ENCODE assay signal across 18 mouse cellular contexts in the genomic region with DNA sequence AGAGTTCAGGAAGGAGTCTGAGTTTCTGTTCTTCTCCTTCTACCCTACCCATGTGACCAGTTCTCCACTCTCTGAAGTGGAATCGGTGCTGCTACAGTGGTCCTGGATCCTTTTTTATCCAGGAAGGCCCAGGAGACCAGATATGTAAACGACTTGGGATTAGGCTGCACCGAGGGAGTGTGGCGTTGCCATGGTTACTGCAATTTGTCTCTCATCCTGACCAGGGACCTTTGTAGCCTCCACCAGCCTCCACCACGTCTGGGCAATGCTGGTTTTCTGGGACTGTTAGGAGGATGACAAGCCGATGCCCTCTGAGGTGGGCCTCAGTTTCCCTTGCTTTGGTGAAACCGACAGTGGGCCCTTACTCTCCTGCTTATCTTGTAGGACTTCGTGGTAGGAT. TPM values are rescaled to one million over a fixed set of nuclear protein-coding genes. Genes with fewer than 3 reads are reported as not detected.
DNase-seq lines count a peak whose midpoint lies in the region; ATAC-seq and TF ChIP-seq lines count a peak whose summit lies in the region.
"Had no signal": no experiment of that assay in that cellular context is flagged by ENCODE, and none has a peak within 500 bp of the region (broad histone marks: within the 10 kb centered on the region; RNA-seq: fewer than 3 reads in every experiment).

No protein-coding gene starts in this region.

- H3K9me3 ChIP-seq in hindbrain, embryonic 14.5 days (ENCODE audit: control insufficient read depth, low read length), result no peaks in the 10 kb centered on the region
- no peaks in the 10 kb centered on the region for H3K9me3 ChIP-seq in hindbrain, embryonic 13.5 days
- no peaks in the 10 kb centered on the region for H3K9me3 ChIP-seq in forebrain, embryonic 15.5 days
- H3K9me3 ChIP-seq in neural tube, embryonic 13.5 days, result no peaks in the 10 kb centered on the region
- no peaks in the 10 kb centered on the region for H3K9me3 ChIP-seq in embryonic facial prominence, embryonic 10.5 days
- H3K9me3 ChIP-seq: heart, embryonic 13.5 days; limb, embryonic 10.5 days had no signal

- ATAC-seq in hindbrain, embryonic 14.5 days (ENCODE audit: low FRiP score), result no peak
- ATAC-seq in hindbrain, embryonic 13.5 days (ENCODE audit: low FRiP score), result no peak
- 0 out of 2 replicates have a peak, but pooled peaks have one; percentile 17 for ATAC-seq in forebrain, embryonic 15.5 days (replicated peaks)
- no peak for ATAC-seq in neural tube, embryonic 13.5 days (ENCODE audit: low read depth)
- ATAC-seq: intestine, postnatal 0 days had no signal

- no peak overlapping the region for H3K4me3 ChIP-seq in hindbrain, embryonic 14.5 days (replicated peaks; ENCODE audit: low read length)
- H3K4me3 ChIP-seq in hindbrain, embryonic 13.5 days, result no peak overlapping the region
- H3K4me3 ChIP-seq in forebrain, embryonic 15.5 days, result no peak overlapping the region
- H3K4me3 ChIP-seq in neural tube, embryonic 13.5 days, result no peak overlapping the region
- no peak overlapping the region for H3K4me3 ChIP-seq in embryonic facial prominence, embryonic 10.5 days
- H3K4me3 ChIP-seq: heart, embryonic 13.5 days; left cerebral cortex, adult 2 months; limb, embryonic 10.5 days had no signal

- DNase-seq in hindbrain, embryonic 14.5 days (ENCODE audit: low spot score), result peak; percentile 36
- DNase-seq in brain, embryonic 14.5 days (ENCODE audit: low read depth), result peak; percentile 64
- no peak for DNase-seq in heart, adult 18-20 months
- DNase-seq in embryonic facial prominence, embryonic 10.5 days (ENCODE audit: low spot score), result no peak
- DNase-seq: adrenal gland, postnatal 25 days; B cell, adult 2 months; cerebellum, adult 9-10 months; lung, adult 2 months; lung, postnatal 36 days had no signal

- TF ChIP-seq CTCF in brain, embryonic 14.5 days (IDR thresholded peaks at IDR 0.05; ENCODE audit: borderline replicate concordance, extremely low read depth, insufficient read depth, insufficient read length), result no peak

- H3K4me1 ChIP-seq in hindbrain, embryonic 14.5 days (replicated peaks; ENCODE audit: control insufficient read depth, insufficient read depth, low read length), result peaks cover 40% of the 10 kb centered on the region
- peaks cover 76% of the 10 kb centered on the region for H3K4me1 ChIP-seq in hindbrain, embryonic 13.5 days (replicated peaks)
- peaks cover 40% of the 10 kb centered on the region for H3K4me1 ChIP-seq in forebrain, embryonic 15.5 days
- peaks cover 85% of the 10 kb centered on the region for H3K4me1 ChIP-seq in neural tube, embryonic 13.5 days (replicated peaks)
- peaks cover 82% of the 10 kb centered on the region for H3K4me1 ChIP-seq in embryonic facial prominence, embryonic 10.5 days

- H3K9ac ChIP-seq in hindbrain, embryonic 14.5 days, result no peak overlapping the region
- H3K9ac ChIP-seq in hindbrain, embryonic 13.5 days, result no peak overlapping the region
- no peak overlapping the region for H3K9ac ChIP-seq in forebrain, embryonic 15.5 days (replicated peaks)
- no peak overlapping the region for H3K9ac ChIP-seq in neural tube, embryonic 13.5 days
- H3K9ac ChIP-seq: heart, embryonic 13.5 days had no signal

- no peak overlapping the region for H3K4me2 ChIP-seq in hindbrain, embryonic 14.5 days (replicated peaks)
- no peak overlapping the region for H3K4me2 ChIP-seq in hindbrain, embryonic 13.5 days
- no peak overlapping the region for H3K4me2 ChIP-seq in forebrain, embryonic 15.5 days (replicated peaks)
- no peak overlapping the region for H3K4me2 ChIP-seq in neural tube, embryonic 13.5 days
- H3K4me2 ChIP-seq: heart, embryonic 13.5 days; liver, embryonic 11.5 days had no signal

- 28% methylated on average over 8 of the region's 8 CpGs for WGBS in hindbrain, embryonic 14.5 days
- WGBS in hindbrain, embryonic 13.5 days, result 29% methylated on average over 8 of the region's 8 CpGs
- 29% methylated on average over 8 of the region's 8 CpGs for WGBS in forebrain, embryonic 15.5 days
- 28% methylated on average over 8 of the region's 8 CpGs for WGBS in neural tube, embryonic 13.5 days
- WGBS in embryonic facial prominence, embryonic 10.5 days, result 39% methylated on average over 8 of the region's 8 CpGs

- TF ChIP-seq POLR2A in brain, embryonic 14.5 days (IDR thresholded peaks at IDR 0.05; ENCODE audit: borderline replicate concordance, extremely low read depth, insufficient read depth, insufficient read length, poor library complexity, severe bottlenecking), result no peak

- H3K27me3 ChIP-seq in hindbrain, embryonic 14.5 days (ENCODE audit: control insufficient read depth, insufficient read depth, low read length), result no peaks in the 10 kb centered on the region
- no peaks in the 10 kb centered on the region for H3K27me3 ChIP-seq in hindbrain, embryonic 13.5 days
- H3K27me3 ChIP-seq in forebrain, embryonic 15.5 days, result no peaks in the 10 kb centered on the region
- no peaks in the 10 kb centered on the region for H3K27me3 ChIP-seq in neural tube, embryonic 13.5 days
- H3K27me3 ChIP-seq in embryonic facial prominence, embryonic 10.5 days (replicated peaks; ENCODE audit: low read depth, poor library complexity, severe bottlenecking), result no peaks in the 10 kb centered on the region
- H3K27me3 ChIP-seq: heart, embryonic 13.5 days had no signal

- H3K27ac ChIP-seq in hindbrain, embryonic 14.5 days, result no peak overlapping the region
- no peak overlapping the region for H3K27ac ChIP-seq in hindbrain, embryonic 13.5 days
- no peak overlapping the region for H3K27ac ChIP-seq in forebrain, embryonic 15.5 days (replicated peaks)
- H3K27ac ChIP-seq in neural tube, embryonic 13.5 days (replicated peaks), result peak overlapping the region; percentile 14; the same call in 1 of the 2 replicates
- no peak overlapping the region for H3K27ac ChIP-seq in embryonic facial prominence, embryonic 10.5 days (replicated peaks)
- H3K27ac ChIP-seq: heart, embryonic 13.5 days; kidney, postnatal 0 days; left cerebral cortex, adult 2 months; limb, embryonic 10.5 days had no signal

- H3K36me3 ChIP-seq in hindbrain, embryonic 14.5 days (replicated peaks; ENCODE audit: control insufficient read depth, insufficient read depth), result no peaks in the 10 kb centered on the region
- no peaks in the 10 kb centered on the region for H3K36me3 ChIP-seq in hindbrain, embryonic 13.5 days
- no peaks in the 10 kb centered on the region for H3K36me3 ChIP-seq in forebrain, embryonic 15.5 days
- no peaks in the 10 kb centered on the region for H3K36me3 ChIP-seq in neural tube, embryonic 13.5 days
- peaks cover 5% of the 10 kb centered on the region; the same call in 1 of the 2 replicates for H3K36me3 ChIP-seq in embryonic facial prominence, embryonic 10.5 days (replicated peaks)
- H3K36me3 ChIP-seq: heart, embryonic 13.5 days; limb, embryonic 10.5 days had no signal

RNA-seq across cellular contexts. Expression of a gene that starts 35.4 kb away (rescaled TPM):
- polyA plus RNA-seq in hindbrain, embryonic 14.5 days (2014; fragmentation: Nextera tagmentation; extraction: Ambion mirVana), result 131 and 143 TPM in 2 replicates
- polyA plus RNA-seq in hindbrain, embryonic 13.5 days (2015; fragmentation: Nextera tagmentation; extraction: Ambion mirVana), result 87.3 and 90.2 TPM in 2 replicates
- polyA plus RNA-seq in brain, embryonic 14.5 days (2012; rRNA removed), result 140 and 205 TPM in 2 replicates
- 83.8 and 113 TPM in 2 replicates for polyA plus RNA-seq in forebrain, embryonic 15.5 days (2015; fragmentation: Nextera tagmentation; extraction: Ambion mirVana)
- polyA plus RNA-seq in neural tube, embryonic 13.5 days (2015; fragmentation: Nextera tagmentation; extraction: Ambion mirVana), result 106 and 115 TPM in 2 replicates
- 10 to 100 TPM; 17.6 to 22.3 TPM for total RNA-seq in heart, adult 18-20 months (2021)
- polyA plus RNA-seq in embryonic facial prominence, embryonic 10.5 days (2016; fragmentation: Nextera tagmentation; extraction: Ambion mirVana), result 9.2 and 9.8 TPM in 2 replicates

Comparison
In these comparisons a context has a peak if more than half of its experiments do, and no peak if none do; other contexts are left out.
1. DNase-seq: peak in hindbrain, embryonic 14.5 days (single experiment) and brain, embryonic 14.5 days (single experiment); none in heart, adult 18-20 months (0 of 2) and embryonic facial prominence, embryonic 10.5 days (single experiment).